Mouse (Mus musculus) forebrain, embryonic 11.5 days (tissue): ENCODE results near the gene Arcn1. TPM values are rescaled to one million over a fixed set of nuclear protein-coding genes. Genes with fewer than 3 reads are reported as not detected.

Source experiments
- ATAC-seq: fragments of 200-750 bp; cut with Nextera tagmentation; replicated peaks from 2 replicates; pipeline ENCODE4 v1.8.0; 2017; ENCODE audit warnings: moderate TSS enrichment; ENCODE audit not compliant: low FRiP score
- DNase-seq: peaks from one replicate; pipeline ENCODE4 v3.0.0-alpha.2; 2017; ENCODE audit warnings: low spot score
- H3K27ac ChIP-seq: fragments of 300-500 bp; sonication (generic); 2 replicates; pipeline ENCODE4 v1.5.1; 2014; ENCODE audit warnings: low read depth, low read length
- H3K27me3 ChIP-seq: fragments of 300-500 bp; sonication (generic); 2 replicates; pipeline ENCODE4 v1.6.1; 2014; ENCODE audit warnings: mild to moderate bottlenecking, low read length, mixed read lengths; ENCODE audit not compliant: control insufficient read depth, insufficient read depth
- H3K36me3 ChIP-seq: fragments of 300-500 bp; sonication (generic); 2 replicates; pipeline ENCODE4 v1.6.1; 2014; ENCODE audit warnings: mild to moderate bottlenecking, low read length, moderate library complexity, mixed read lengths; ENCODE audit not compliant: control insufficient read depth, insufficient read depth
- H3K4me1 ChIP-seq: fragments of 300-500 bp; sonication (generic); replicated peaks from 2 replicates; pipeline ENCODE4 v1.6.1; 2014; ENCODE audit warnings: low read length, mixed read lengths; ENCODE audit not compliant: control insufficient read depth, insufficient read depth
- H3K4me2 ChIP-seq: fragments of 300-500 bp; sonication (generic); 2 replicates; pipeline ENCODE4 v1.6.1; 2014; ENCODE audit warnings: low read depth, mild to moderate bottlenecking, low read length, moderate library complexity, mixed read lengths; ENCODE audit not compliant: severe bottlenecking
- H3K4me3 ChIP-seq: fragments of 300-500 bp; sonication (generic); 2 replicates; pipeline ENCODE4 v1.5.1; 2014; ENCODE audit warnings: low read depth, low read length
- H3K9ac ChIP-seq: fragments of 300-500 bp; sonication (generic); 2 replicates; pipeline ENCODE4 v1.6.1; 2014; ENCODE audit warnings: low read length
- H3K9me3 ChIP-seq: fragments of 300-500 bp; sonication (generic); 2 replicates; pipeline ENCODE4 v1.6.1; 2016; ENCODE audit warnings: low read length, mixed read lengths; ENCODE audit not compliant: control insufficient read depth
- WGBS: fragments of 180-500 bp; shearing (Covaris S2); extraction: QIAGEN DNeasy Blood & Tissue Kit; methylation state at CpG from one replicate; pipeline ENCODE4 v1.1.7; 2014; 5-methylcytosine and 5-hydroxymethylcytosine counted together
- polyA plus RNA-seq: library from polyadenylated mRNA; unstranded; fragments of >200 nt; fragmentation: Nextera tagmentation; extraction: Ambion mirVana; gene quantifications from 2 replicates; pipeline ENCODE4 v1.2.1, GENCODE M21; 2014

Arcn1 gene
- polyA plus RNA-seq, 1 experiment from 2014 or later = 185 TPM

- no peak overlapping the region for H3K4me2 ChIP-seq
- 0 out of 2 replicates have a peak, but pooled peaks cover 2% of the 10 kb centered on the region for H3K27me3 ChIP-seq
- H3K4me3 ChIP-seq = no peak overlapping the region
- ATAC-seq = no peak
- DNase-seq = no peak
- no peak overlapping the region for H3K27ac ChIP-seq
- peaks cover 12% of the 10 kb centered on the region for H3K4me1 ChIP-seq
- no peak overlapping the region for H3K9ac ChIP-seq
- H3K36me3 ChIP-seq = peaks cover 2% of the 10 kb centered on the region; the same call in 1 of the 2 replicates
- no peaks in the 10 kb centered on the region for H3K9me3 ChIP-seq
- WGBS = 69% methylated on average over 17 of the region's 17 CpGs
Observed at GRCm38 (mm10) chr9:44711602-44712001, 56.0 kb downstream of the Arcn1 start.

- Histone ChIP-seq H3K27me3 (0 out of 2 replicates have a peak, but pooled peaks cover 2% of the 10 kb centered on the region), H3K4me3 (no peak overlapping the region), H3K9ac (no peak overlapping the region), H3K4me2 (no peak overlapping the region), H3K27ac (no peak overlapping the region), H3K36me3 (peaks cover 2% of the 10 kb centered on the region; the same call in 1 of the 2 replicates), H3K4me1 (peaks cover 12% of the 10 kb centered on the region), H3K9me3 (no peaks in the 10 kb centered on the region)
- DNase-seq (no peak), ATAC-seq (no peak)
- 83% methylated on average over 5 of the region's 5 CpGs for WGBS
Observed at GRCm38 (mm10) chr9:44710213-44710612, 57.4 kb downstream of the Arcn1 start.

GRCm38 (mm10) chr9:44709600-44709999 lies 58.0 kb downstream of the Arcn1 start:
- no peak for DNase-seq
- Histone ChIP-seq H3K4me1 (peaks cover 12% of the 10 kb centered on the region), H3K27ac (no peak overlapping the region), H3K9ac (no peak overlapping the region), H3K4me3 (no peak overlapping the region), H3K36me3 (peaks cover 2% of the 10 kb centered on the region; the same call in 1 of the 2 replicates), H3K4me2 (no peak overlapping the region), H3K27me3 (0 out of 2 replicates have a peak, but pooled peaks cover 2% of the 10 kb centered on the region), H3K9me3 (no peaks in the 10 kb centered on the region)
- ATAC-seq = no peak
- 49% methylated on average over 2 of the region's 2 CpGs for WGBS

GRCm38 (mm10) chr9:44708925-44709324 lies 58.7 kb downstream of the Arcn1 start:
- Histone ChIP-seq H3K27ac (no peak overlapping the region), H3K27me3 (0 out of 2 replicates have a peak, but pooled peaks cover 2% of the 10 kb centered on the region), H3K4me3 (peak overlapping the region; percentile 32), H3K9me3 (no peaks in the 10 kb centered on the region), H3K4me2 (peak overlapping the region; percentile 74), H3K36me3 (peaks cover 2% of the 10 kb centered on the region; the same call in 1 of the 2 replicates), H3K4me1 (peaks cover 12% of the 10 kb centered on the region), H3K9ac (peak overlapping the region; percentile 50)
- peak; percentile 43; the same call in 1 of the 2 replicates for ATAC-seq
- WGBS = 22% methylated on average over 6 of the region's 6 CpGs
- DNase-seq = no peak

- DNase-seq (peak; percentile 83), ATAC-seq (peak; percentile 76)
- H3K4me3 ChIP-seq = peak overlapping the region; percentile 32
- H3K4me1 ChIP-seq = peaks cover 12% of the 10 kb centered on the region
- no peaks in the 10 kb centered on the region for H3K9me3 ChIP-seq
- no peak overlapping the region for H3K27ac ChIP-seq
- 2% methylated on average over 23 of the region's 24 CpGs for WGBS
- H3K27me3 ChIP-seq = 0 out of 2 replicates have a peak, but pooled peaks cover 2% of the 10 kb centered on the region
- peak overlapping the region; percentile 50 for H3K9ac ChIP-seq
- peak overlapping the region; percentile 74 for H3K4me2 ChIP-seq
- peaks cover 2% of the 10 kb centered on the region; the same call in 1 of the 2 replicates for H3K36me3 ChIP-seq
Observed at GRCm38 (mm10) chr9:44708429-44708765, 59.2 kb downstream of the Arcn1 start.

GRCm38 (mm10) chr9:44707749-44708428 lies 59.8 kb downstream of the Arcn1 start:
- Histone ChIP-seq H3K27ac (no peak overlapping the region), H3K4me1 (peaks cover 12% of the 10 kb centered on the region), H3K9me3 (no peaks in the 10 kb centered on the region), H3K4me2 (peak overlapping the region; percentile 74), H3K36me3 (peaks cover 2% of the 10 kb centered on the region; the same call in 1 of the 2 replicates), H3K4me3 (peak overlapping the region; percentile 32), H3K27me3 (0 out of 2 replicates have a peak, but pooled peaks cover 2% of the 10 kb centered on the region), H3K9ac (peak overlapping the region; percentile 50)
- DNase-seq (peak; percentile 59), ATAC-seq (peak; percentile 57)
- 17% methylated on average over 28 of the region's 28 CpGs for WGBS

GRCm38 (mm10) chr9:44699730-44700129 lies 67.9 kb downstream of the Arcn1 start:
- no peak for ATAC-seq
- Histone ChIP-seq H3K9ac (no peak overlapping the region), H3K4me1 (no peaks in the 10 kb centered on the region), H3K9me3 (no peaks in the 10 kb centered on the region), H3K27me3 (no peaks in the 10 kb centered on the region), H3K36me3 (peaks cover 3% of the 10 kb centered on the region; the same call in 1 of the 2 replicates), H3K4me3 (no peak overlapping the region), H3K4me2 (no peak overlapping the region), H3K27ac (no peak overlapping the region)
- 92% methylated on average over 5 of the region's 5 CpGs for WGBS
- no peak for DNase-seq

- DNase-seq (no peak), ATAC-seq (no peak)
- H3K4me1 ChIP-seq = no peaks in the 10 kb centered on the region
- H3K4me2 ChIP-seq = no peak overlapping the region
- no peak overlapping the region for H3K9ac ChIP-seq
- no peak overlapping the region for H3K27ac ChIP-seq
- H3K27me3 ChIP-seq = no peaks in the 10 kb centered on the region
- no peaks in the 10 kb centered on the region for H3K9me3 ChIP-seq
- H3K4me3 ChIP-seq = no peak overlapping the region
- WGBS = 89% methylated on average over 10 of the region's 10 CpGs
- peaks cover 4% of the 10 kb centered on the region; the same call in 1 of the 2 replicates for H3K36me3 ChIP-seq
Observed at GRCm38 (mm10) chr9:44699196-44699595, 68.4 kb downstream of the Arcn1 start.
